Comparison of ENCODE assay signal across 24 mouse cellular contexts in genomic region chr2:171799351-171799750, GRCm38 (mm10).
DNase-seq lines count a peak whose midpoint lies in the region; ATAC-seq and TF ChIP-seq lines count a peak whose summit lies in the region.
"Had no signal": no experiment of that assay in that cellular context is flagged by ENCODE, and none has a peak within 500 bp of the region (broad histone marks: within the 10 kb centered on the region; RNA-seq: fewer than 3 reads in every experiment).

No protein-coding gene starts in this region.

- H3K36me3 ChIP-seq in hindbrain, embryonic 16.5 days (ENCODE audit: control insufficient read depth, insufficient read depth, low read length): no peaks in the 10 kb centered on the region
- no peaks in the 10 kb centered on the region for H3K36me3 ChIP-seq in hindbrain, embryonic 13.5 days
- H3K36me3 ChIP-seq in forebrain, embryonic 16.5 days (ENCODE audit: control insufficient read depth, insufficient read depth): no peaks in the 10 kb centered on the region
- H3K36me3 ChIP-seq in neural tube, embryonic 14.5 days (ENCODE audit: control insufficient read depth, insufficient read depth, low read length): no peaks in the 10 kb centered on the region
- H3K36me3 ChIP-seq: embryonic facial prominence, embryonic 13.5 days; heart, embryonic 12.5 days; kidney, embryonic 15.5 days; liver, embryonic 12.5 days; midbrain, embryonic 12.5 days had no signal

- no peak overlapping the region for H3K27ac ChIP-seq in hindbrain, embryonic 16.5 days (ENCODE audit: low read depth, low read length)
- no peak overlapping the region for H3K27ac ChIP-seq in hindbrain, embryonic 13.5 days
- H3K27ac ChIP-seq in forebrain, embryonic 16.5 days (ENCODE audit: low read length): no peak overlapping the region
- no peak overlapping the region for H3K27ac ChIP-seq in neural tube, embryonic 14.5 days (ENCODE audit: low read depth, low read length)
- H3K27ac ChIP-seq: embryonic facial prominence, embryonic 13.5 days; kidney, embryonic 15.5 days; liver, embryonic 12.5 days; midbrain, embryonic 12.5 days had no signal

- no peak for ATAC-seq in hindbrain, embryonic 16.5 days
- ATAC-seq in hindbrain, embryonic 13.5 days (ENCODE audit: low FRiP score): no peak
- ATAC-seq in forebrain, embryonic 16.5 days: no peak
- peak; percentile 56 for ATAC-seq in neural tube, embryonic 14.5 days (ENCODE audit: low read depth)
- ATAC-seq: intestine, postnatal 0 days; liver, embryonic 12.5 days had no signal

- H3K9me3 ChIP-seq in hindbrain, embryonic 16.5 days (ENCODE audit: control insufficient read depth, low read length): no peaks in the 10 kb centered on the region
- H3K9me3 ChIP-seq in hindbrain, embryonic 13.5 days: no peaks in the 10 kb centered on the region
- H3K9me3 ChIP-seq in forebrain, embryonic 16.5 days (ENCODE audit: control insufficient read depth, low read length): no peaks in the 10 kb centered on the region
- no peaks in the 10 kb centered on the region for H3K9me3 ChIP-seq in neural tube, embryonic 14.5 days (ENCODE audit: control insufficient read depth, low read length)
- H3K9me3 ChIP-seq: kidney, embryonic 15.5 days; midbrain, embryonic 12.5 days had no signal

- 40% methylated on average over 9 of the region's 9 CpGs for WGBS in hindbrain, embryonic 16.5 days
- WGBS in hindbrain, embryonic 13.5 days: 58% methylated on average over 9 of the region's 9 CpGs
- 24% methylated on average over 9 of the region's 9 CpGs for WGBS in forebrain, embryonic 16.5 days
- 22% methylated on average over 9 of the region's 9 CpGs for WGBS in neural tube, embryonic 14.5 days
- 66% methylated on average over 9 of the region's 9 CpGs for WGBS in lung, adult 2 months

- no peak for TF ChIP-seq POLR2A in brain, embryonic 14.5 days (IDR thresholded peaks at IDR 0.05; ENCODE audit: borderline replicate concordance, extremely low read depth, insufficient read depth, insufficient read length, poor library complexity, severe bottlenecking)
- no peak for TF ChIP-seq POLR2A in lung, adult 2 months (IDR thresholded peaks at IDR 0.05; ENCODE audit: borderline replicate concordance, extremely low read depth, low read depth, low read length)

- peak; percentile 50 for DNase-seq in brain, embryonic 14.5 days (ENCODE audit: low read depth)
- DNase-seq in urinary bladder, postnatal 10 days (ENCODE audit: low spot score): no peak
- no peak for DNase-seq in lung, adult 2 months
- DNase-seq: adrenal gland, postnatal 10 days; cerebellum, adult 2 months; cerebellum, postnatal 25 days; gastrocnemius, postnatal 14 days; heart, adult 11 months; heart, postnatal 10 days; kidney, postnatal 4 days; layer of hippocampus, adult 9-11 months; lung, adult 18-20 months; lung, postnatal 14 days; thymus, postnatal 36 days had no signal

- H3K27me3 ChIP-seq in hindbrain, embryonic 16.5 days (replicated peaks; ENCODE audit: control insufficient read depth, insufficient read depth, low read length): no peaks in the 10 kb centered on the region
- H3K27me3 ChIP-seq in hindbrain, embryonic 13.5 days: no peaks in the 10 kb centered on the region
- H3K27me3 ChIP-seq in forebrain, embryonic 16.5 days (replicated peaks; ENCODE audit: control insufficient read depth, insufficient read depth, low read length): no peaks in the 10 kb centered on the region
- H3K27me3 ChIP-seq in neural tube, embryonic 14.5 days (ENCODE audit: control insufficient read depth, insufficient read depth, low read length): no peaks in the 10 kb centered on the region
- H3K27me3 ChIP-seq: embryonic facial prominence, embryonic 13.5 days; heart, embryonic 12.5 days; kidney, embryonic 15.5 days; liver, embryonic 12.5 days; midbrain, embryonic 12.5 days had no signal

- no peak for TF ChIP-seq CTCF in brain, embryonic 14.5 days (IDR thresholded peaks at IDR 0.05; ENCODE audit: borderline replicate concordance, extremely low read depth, insufficient read depth, insufficient read length)
- TF ChIP-seq CTCF in lung, adult 2 months (IDR thresholded peaks at IDR 0.05; ENCODE audit: insufficient read depth, low read length): no peak

- no peaks in the 10 kb centered on the region for H3K4me1 ChIP-seq in hindbrain, embryonic 16.5 days (ENCODE audit: control insufficient read depth, insufficient read depth, low read depth, low read length)
- H3K4me1 ChIP-seq in hindbrain, embryonic 13.5 days (replicated peaks): peaks cover 18% of the 10 kb centered on the region
- peaks cover 6% of the 10 kb centered on the region; the same call in 1 of the 2 replicates for H3K4me1 ChIP-seq in forebrain, embryonic 16.5 days (replicated peaks; ENCODE audit: control insufficient read depth, insufficient read depth, low read length)
- peaks cover 8% of the 10 kb centered on the region; the same call in 1 of the 2 replicates for H3K4me1 ChIP-seq in neural tube, embryonic 14.5 days (ENCODE audit: control insufficient read depth, insufficient read depth, low read length)
- no peaks in the 10 kb centered on the region for H3K4me1 ChIP-seq in lung, adult 2 months (ENCODE audit: control insufficient read depth, insufficient read depth, low read length)
- H3K4me1 ChIP-seq: embryonic facial prominence, embryonic 13.5 days; heart, embryonic 12.5 days; kidney, embryonic 15.5 days; liver, embryonic 12.5 days; midbrain, embryonic 12.5 days had no signal

- H3K9ac ChIP-seq in hindbrain, embryonic 16.5 days (ENCODE audit: low read depth, low read length): no peak overlapping the region
- no peak overlapping the region for H3K9ac ChIP-seq in hindbrain, embryonic 13.5 days
- no peak overlapping the region for H3K9ac ChIP-seq in forebrain, embryonic 16.5 days (replicated peaks; ENCODE audit: low read depth, low read length)
- H3K9ac ChIP-seq in neural tube, embryonic 14.5 days (replicated peaks; ENCODE audit: low read depth, low read length): no peak overlapping the region
- H3K9ac ChIP-seq: embryonic facial prominence, embryonic 13.5 days; heart, embryonic 12.5 days; kidney, embryonic 15.5 days; liver, embryonic 12.5 days; midbrain, embryonic 12.5 days had no signal

- H3K4me2 ChIP-seq in hindbrain, embryonic 16.5 days (ENCODE audit: low read length): 0 out of 2 replicates have a peak overlapping the region, but pooled peaks have one; percentile 12
- no peak overlapping the region for H3K4me2 ChIP-seq in hindbrain, embryonic 13.5 days
- H3K4me2 ChIP-seq in forebrain, embryonic 16.5 days (ENCODE audit: low read length): peak overlapping the region; percentile 19
- H3K4me2 ChIP-seq in neural tube, embryonic 14.5 days (ENCODE audit: low read depth, low read length): peak overlapping the region; percentile 14; the same call in 1 of the 2 replicates
- H3K4me2 ChIP-seq: embryonic facial prominence, embryonic 13.5 days; heart, embryonic 12.5 days; kidney, embryonic 15.5 days; liver, embryonic 12.5 days; midbrain, embryonic 12.5 days had no signal

- H3K4me3 ChIP-seq in hindbrain, embryonic 16.5 days (ENCODE audit: low read length): no peak overlapping the region
- no peak overlapping the region for H3K4me3 ChIP-seq in hindbrain, embryonic 13.5 days
- H3K4me3 ChIP-seq in forebrain, embryonic 16.5 days (replicated peaks; ENCODE audit: low read length): no peak overlapping the region
- H3K4me3 ChIP-seq in neural tube, embryonic 14.5 days (ENCODE audit: low read depth, low read length): no peak overlapping the region
- H3K4me3 ChIP-seq in lung, adult 2 months (replicated peaks; ENCODE audit: extremely low read depth, low read depth, low read length): no peak overlapping the region
- H3K4me3 ChIP-seq: embryonic facial prominence, embryonic 13.5 days; heart, embryonic 12.5 days; kidney, embryonic 15.5 days; liver, embryonic 12.5 days; midbrain, embryonic 12.5 days had no signal
